Mouse (Mus musculus) lung, postnatal 0 days (tissue): ENCODE results near the gene 1110002E22Rik.

Experiments
- CTCF ChIP-seq: IDR thresholded peaks from 2 replicates; pipeline ENCODE4 v1.5.1; 2016; ENCODE audit warnings: antibody characterized with exemption, mild to moderate bottlenecking
- EP300 ChIP-seq: IDR thresholded peaks from 2 replicates; pipeline ENCODE4 v1.6.1; 2016; ENCODE audit warnings: antibody characterized with exemption, mild to moderate bottlenecking, control low read depth

- TF ChIP-seq CTCF (no peak), EP300 (no peak)
Observed at GRCm38 (mm10) chr3:138051431-138051830, 13.4 kb upstream of the 1110002E22Rik start.
